Mouse (Mus musculus) heart, adult 2 months (tissue): ENCODE data around the gene Nek9.

Source experiments
- CTCF ChIP-seq: fragments of 200-600 bp; IDR thresholded peaks from 2 replicates; pipeline ENCODE4 v1.8.1; 2022; ENCODE audit warnings: antibody characterized with exemption, mild to moderate bottlenecking, moderate library complexity
- EP300 ChIP-seq: fragments of 200-500 bp; IDR thresholded peaks from 2 replicates; pipeline ENCODE4 v1.6.1; 2011; ENCODE audit warnings: low read depth, low read length, control low read depth; ENCODE audit not compliant: insufficient read depth

DNA sequence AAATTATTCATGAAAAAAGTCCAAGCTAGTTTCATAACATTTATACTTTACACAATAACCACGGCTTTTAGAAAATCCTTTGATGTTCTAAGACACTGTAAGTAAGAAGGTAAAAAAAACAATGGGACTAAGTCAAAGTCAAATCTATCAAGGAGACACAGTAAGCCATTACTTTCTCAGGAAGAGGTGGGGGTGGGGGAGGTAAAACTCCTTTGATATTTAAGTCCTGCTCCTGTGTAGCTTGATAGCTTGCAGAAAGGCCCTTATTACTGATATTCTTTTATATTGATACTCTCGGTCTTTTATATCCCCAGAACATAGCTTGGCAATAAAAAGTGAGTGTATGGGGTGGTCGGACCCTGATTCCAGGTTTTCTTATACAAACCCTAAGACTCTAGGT lies 69.3 kb downstream of the Nek9 start:
- no peak for TF ChIP-seq EP300
- TF ChIP-seq CTCF = no peak
